Mouse (Mus musculus) CD8-positive naive resting alpha-beta T cell, adult 2 months (primary cell): Measurements from ENCODE around the gene Cdh1.
"Not testable (repeated sequence)": the region's sequence is repeated elsewhere in the genome, so short reads cannot be mapped to it uniquely, and the experiment has no call there.

ENCODE experiments used
- DNase-seq, 2 experiments: peaks; one replicate each; pipeline ENCODE4 v3.0.0; 2022; ENCODE audit warnings: low read depth in 2 of 2, low spot score in 2 of 2

Gene Cdh1

GRCm38 (mm10) chr8:106603131-106603819 lies at the start of gene Cdh1:
Gene Cdh1 (plus strand): TSS chr8:106603351.
- DNase-seq: peak; percentile 29 to 38

GRCm38 (mm10) chr8:106554011-106554410 lies 49.1 kb upstream of the Cdh1 start:
- DNase-seq: no peak

GRCm38 (mm10) chr8:106556068-106556645 lies 47.0 kb upstream of the Cdh1 start:
- no peak for DNase-seq

- no peak for DNase-seq
Measured at GRCm38 (mm10) chr8:106559844-106560243, 43.3 kb upstream of the Cdh1 start.

- peak; percentile 72 for DNase-seq
Measured at GRCm38 (mm10) chr8:106561097-106561865, 41.9 kb upstream of the Cdh1 start.

GRCm38 (mm10) chr8:106563691-106564182 lies 39.4 kb upstream of the Cdh1 start:
- peak in 1 of 2 experiments; percentile 5 for DNase-seq

GRCm38 (mm10) chr8:106569006-106569405 lies 34.1 kb upstream of the Cdh1 start:
- no peak for DNase-seq

GRCm38 (mm10) chr8:106570386-106570785 lies 32.8 kb upstream of the Cdh1 start:
- no peak for DNase-seq

GRCm38 (mm10) chr8:106571551-106572172 lies 31.5 kb upstream of the Cdh1 start:
- DNase-seq: no peak

- DNase-seq: not testable (repeated sequence)
Measured at GRCm38 (mm10) chr8:106572175-106572574, 31.0 kb upstream of the Cdh1 start.

GRCm38 (mm10) chr8:106573168-106573567 lies 30.0 kb upstream of the Cdh1 start, which contains the start of gene Gm10073:
Gene Gm10073 (minus strand): TSS chr8:106573461.
- DNase-seq: not testable (repeated sequence)

- DNase-seq: no peak
Measured at GRCm38 (mm10) chr8:106574283-106574682, 28.9 kb upstream of the Cdh1 start.

- DNase-seq: no peak
Measured at GRCm38 (mm10) chr8:106576849-106577555, 26.1 kb upstream of the Cdh1 start.

- no peak for DNase-seq
Measured at GRCm38 (mm10) chr8:106579510-106579909, 23.6 kb upstream of the Cdh1 start.

- DNase-seq: no peak
Measured at GRCm38 (mm10) chr8:106581344-106582088, 21.6 kb upstream of the Cdh1 start.

GRCm38 (mm10) chr8:106584942-106585670 lies 18.0 kb upstream of the Cdh1 start:
- no peak for DNase-seq

GRCm38 (mm10) chr8:106585671-106586037 lies 17.5 kb upstream of the Cdh1 start:
- no peak for DNase-seq

GRCm38 (mm10) chr8:106586896-106587295 lies 16.3 kb upstream of the Cdh1 start:
- DNase-seq: no peak
